Mouse (Mus musculus): Measurements from ENCODE around the gene Col25a1.

Col25a1 gene

GRCm38 (mm10) chr3:130131201-130131600, at the start of gene Col25a1:
Gene Col25a1 (plus strand): TSS chr3:130131501.
- no peak for DNase-seq (ENCODE audit: inconsistent age in 2 of 2, low spot score in 1 of 2)

- DNase-seq (ENCODE audit: inconsistent age in 2 of 2, low spot score in 1 of 2): no peak
Observed at GRCm38 (mm10) chr3:130083312-130083711, 48.0 kb upstream of the Col25a1 start.

DNA sequence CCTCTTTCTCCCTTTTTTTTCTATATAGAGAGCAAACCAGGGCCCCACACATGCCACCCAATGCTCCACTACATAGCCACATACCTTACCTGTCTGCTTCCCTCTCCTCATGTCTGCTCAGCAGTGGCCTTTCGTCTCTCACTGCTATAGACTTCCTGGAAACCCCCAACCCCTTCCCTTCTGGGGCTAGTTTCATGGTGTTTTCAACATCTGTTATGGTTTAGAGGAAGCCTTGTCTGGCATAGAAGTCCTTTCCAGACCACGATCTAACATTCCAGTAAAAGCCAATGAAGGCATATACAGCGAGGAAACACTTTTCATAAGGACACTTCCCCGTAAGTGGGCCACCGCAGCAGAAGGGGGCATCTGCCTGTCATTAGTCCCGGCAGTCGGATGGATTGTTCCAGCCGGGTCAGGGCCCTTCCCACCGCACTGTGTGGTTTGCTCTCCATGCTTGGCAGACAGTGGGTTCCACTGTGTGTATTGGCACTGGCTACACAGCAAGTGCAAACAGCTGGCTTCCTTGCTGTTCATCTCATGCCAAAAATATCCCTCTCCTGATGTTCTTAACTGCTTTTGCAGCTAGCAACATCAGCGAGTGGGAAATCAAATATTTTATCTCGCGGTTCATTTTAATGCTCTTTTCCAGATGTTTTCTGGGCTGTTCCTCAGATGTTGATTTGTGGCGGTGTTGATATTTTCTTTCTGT, 44.8 kb upstream of the Col25a1 start:
- DNase-seq (ENCODE audit: inconsistent age in 2 of 2, low spot score in 1 of 2): no peak

DNA sequence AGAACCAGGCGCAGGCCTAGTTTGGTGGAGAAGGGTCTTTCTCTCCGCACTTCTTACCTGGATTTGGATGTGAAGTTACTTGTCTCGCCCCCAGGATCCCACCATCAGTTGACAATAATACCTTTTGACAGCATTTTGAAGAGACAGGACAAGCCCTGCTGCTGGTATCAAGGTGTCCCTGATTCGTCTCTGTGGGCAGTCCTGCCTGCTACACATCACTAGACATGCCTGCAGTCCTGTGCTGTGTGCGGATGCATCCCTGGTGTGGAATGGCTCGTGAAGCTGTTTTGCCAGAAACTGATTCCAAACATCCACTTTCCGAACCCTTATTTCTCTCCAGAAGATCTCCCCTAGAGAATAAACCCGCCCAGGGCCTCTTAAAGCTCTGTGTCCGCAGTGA, 43.8 kb upstream of the Col25a1 start:
- no peak for DNase-seq (ENCODE audit: inconsistent age in 2 of 2, low spot score in 1 of 2)

DNA sequence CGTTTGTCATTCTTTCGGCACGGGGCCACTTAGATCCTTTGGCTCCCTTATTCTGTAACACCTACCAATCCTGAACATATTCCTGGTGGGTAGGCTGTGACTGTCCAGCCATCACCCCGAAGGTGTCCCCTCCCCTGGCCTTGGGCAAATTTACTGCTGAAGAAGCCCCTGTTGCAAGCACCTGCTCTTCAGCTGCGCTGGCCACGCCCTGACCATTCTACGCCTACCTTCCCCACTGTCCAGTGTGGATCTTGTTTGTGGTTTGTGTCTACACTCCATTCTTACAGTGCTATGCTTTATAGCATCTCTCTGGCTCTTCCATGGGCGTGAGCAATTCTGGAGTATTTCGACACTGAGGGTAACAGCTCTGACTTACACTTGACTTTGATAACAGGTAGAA, 42.6 kb upstream of the Col25a1 start:
- no peak for DNase-seq (ENCODE audit: inconsistent age in 2 of 2, low spot score in 1 of 2)

DNA sequence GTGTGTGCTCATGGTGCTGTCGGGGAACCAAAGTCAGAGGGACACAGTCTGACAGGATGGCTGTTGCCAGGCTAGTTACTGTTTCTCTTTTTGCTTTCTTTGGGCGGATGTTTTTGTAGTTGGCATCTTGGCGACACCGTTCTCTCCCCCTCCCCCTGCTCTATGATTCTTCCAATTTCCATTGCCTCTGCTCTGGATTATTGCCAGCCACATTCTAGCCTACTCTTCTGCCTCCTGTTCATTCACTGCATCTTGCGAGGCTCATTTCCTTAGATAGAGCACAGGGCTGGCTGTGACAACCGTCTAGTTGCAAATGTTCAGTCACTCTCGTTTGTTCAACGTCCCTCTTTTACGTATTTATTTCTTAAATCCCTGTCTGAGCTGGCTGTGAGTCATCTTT, 40.8 kb upstream of the Col25a1 start:
- DNase-seq (ENCODE audit: inconsistent age in 2 of 2, low spot score in 1 of 2): no peak

- no peak for DNase-seq (ENCODE audit: inconsistent age in 2 of 2, low spot score in 1 of 2)
Observed at GRCm38 (mm10) chr3:130094125-130094704, 37.1 kb upstream of the Col25a1 start.

- peak; percentile 16 to 79 for DNase-seq (ENCODE audit: inconsistent age in 2 of 2, low spot score in 1 of 2)
Observed at GRCm38 (mm10) chr3:130095160-130095781, 36.0 kb upstream of the Col25a1 start.

DNA sequence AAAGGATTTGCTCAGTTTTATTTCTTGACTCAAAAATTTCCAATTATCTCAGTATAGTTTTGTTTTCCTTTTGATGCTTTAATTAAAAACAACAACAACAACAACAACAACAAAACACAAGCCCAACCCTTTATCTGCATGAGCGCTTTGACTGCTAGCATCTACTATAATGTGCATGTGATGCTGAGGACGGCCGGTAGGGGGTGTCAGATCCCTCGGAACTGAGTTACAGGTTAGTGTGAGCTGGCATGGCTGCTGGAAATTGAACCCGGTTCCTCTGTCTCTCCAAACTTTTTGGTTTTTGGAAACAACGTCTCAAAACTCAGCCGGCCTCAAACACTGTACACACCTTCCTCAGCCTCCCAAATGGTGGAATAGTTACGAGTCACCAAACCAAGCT, 27.8 kb upstream of the Col25a1 start:
- peak in 1 of 2 experiments; percentile 50 for DNase-seq (ENCODE audit: inconsistent age in 2 of 2, low spot score in 1 of 2)

- DNase-seq (ENCODE audit: inconsistent age in 2 of 2, low spot score in 1 of 2): no peak
Observed at GRCm38 (mm10) chr3:130104471-130104870, 26.8 kb upstream of the Col25a1 start.

DNA sequence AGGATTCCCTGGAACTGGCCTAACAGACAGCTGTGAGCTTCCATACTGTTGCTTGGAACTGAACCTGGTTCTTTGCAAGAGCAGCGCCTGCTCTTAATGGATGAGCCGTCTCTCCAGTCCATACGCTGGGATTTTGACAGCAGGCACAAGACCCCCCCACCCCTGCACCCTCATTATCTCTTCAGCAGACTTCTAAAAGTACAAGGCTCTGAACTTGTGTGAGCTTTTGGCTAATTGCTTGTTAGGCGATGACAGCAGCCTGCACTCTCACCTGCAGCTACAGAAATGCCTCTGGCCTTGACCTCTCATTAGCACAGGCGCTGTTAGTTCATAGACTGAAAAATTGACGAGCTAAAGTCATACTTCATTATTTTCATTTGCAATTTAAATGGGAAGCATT, 14.4 kb upstream of the Col25a1 start:
- DNase-seq (ENCODE audit: inconsistent age in 2 of 2, low spot score in 1 of 2): no peak

GRCm38 (mm10) chr3:130127840-130128239, 3.5 kb upstream of the Col25a1 start:
- DNase-seq (ENCODE audit: inconsistent age in 2 of 2, low spot score in 1 of 2): no peak

DNA sequence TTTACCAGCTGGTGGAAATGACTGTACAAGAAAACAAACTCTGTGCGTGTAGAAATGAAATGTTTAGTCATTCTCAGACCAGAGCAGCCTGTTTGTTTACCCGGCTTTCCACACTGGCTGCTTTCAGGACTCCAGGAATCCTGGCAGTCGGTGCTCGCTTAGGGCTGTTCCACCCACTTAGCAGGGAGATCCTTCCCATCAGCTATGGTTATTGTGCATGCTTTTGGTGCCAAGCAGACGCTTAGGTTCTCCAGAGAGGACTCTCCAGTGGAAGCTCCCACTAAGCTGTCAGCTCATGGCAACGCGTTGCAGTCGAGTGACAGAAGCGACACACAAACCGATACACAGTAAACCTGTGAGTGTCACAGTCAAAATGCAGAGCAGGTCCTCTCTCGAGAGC, 2.7 kb upstream of the Col25a1 start:
- no peak for DNase-seq (ENCODE audit: inconsistent age in 2 of 2, low spot score in 1 of 2)

DNA sequence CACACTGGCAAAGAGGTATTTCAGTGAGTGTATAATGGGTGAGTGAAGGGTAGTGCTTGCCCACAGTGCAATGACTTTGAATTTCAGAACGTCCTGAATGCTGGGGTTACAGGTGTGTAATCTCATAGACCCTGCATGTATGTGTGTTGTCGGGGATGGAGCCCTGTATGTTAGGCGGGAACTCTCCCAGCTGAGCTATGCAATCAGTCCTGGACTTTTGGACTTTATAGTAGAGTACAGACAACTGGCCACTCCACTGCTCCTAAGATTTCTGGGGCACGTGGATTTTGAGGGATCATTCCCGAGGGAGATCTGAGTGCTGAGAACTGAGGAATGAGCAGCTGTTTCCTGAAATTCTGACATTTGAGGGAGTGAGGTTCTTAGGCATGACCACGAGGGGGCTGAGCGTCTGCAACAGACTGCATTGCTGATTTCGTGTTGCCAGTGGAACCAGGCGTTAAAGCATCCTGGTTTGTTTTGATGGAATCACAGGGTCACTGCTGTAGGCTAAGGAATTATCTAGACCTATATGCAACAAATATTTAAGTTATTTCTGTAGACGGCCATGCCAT, 1.6 kb upstream of the Col25a1 start:
- DNase-seq (ENCODE audit: inconsistent age in 2 of 2, low spot score in 1 of 2): no peak

- DNase-seq (ENCODE audit: inconsistent age in 2 of 2, low spot score in 1 of 2): no peak
Observed at GRCm38 (mm10) chr3:130137204-130137603, 5.9 kb downstream of the Col25a1 start.

DNA sequence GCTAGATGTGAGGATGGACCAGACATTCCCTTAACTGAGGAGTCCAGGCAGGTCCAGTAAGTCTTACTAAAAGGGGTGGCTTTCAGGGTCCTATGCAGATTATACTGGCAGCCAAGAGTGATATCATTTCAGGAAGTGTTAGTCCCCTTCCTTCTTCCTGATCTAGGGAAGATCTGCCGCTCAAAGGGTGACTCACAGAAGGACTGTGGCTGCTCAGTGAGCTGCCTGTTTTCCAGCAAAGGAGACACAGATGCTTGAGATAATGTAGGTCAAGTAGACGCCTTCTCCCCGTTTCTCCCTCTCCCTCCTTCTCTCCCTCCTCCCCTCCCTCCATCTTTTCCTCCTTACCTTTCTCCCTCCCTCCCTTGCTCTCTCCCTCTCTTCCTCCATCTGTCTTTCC, 6.3 kb downstream of the Col25a1 start:
- DNase-seq (ENCODE audit: inconsistent age in 2 of 2, low spot score in 1 of 2): no peak

DNA sequence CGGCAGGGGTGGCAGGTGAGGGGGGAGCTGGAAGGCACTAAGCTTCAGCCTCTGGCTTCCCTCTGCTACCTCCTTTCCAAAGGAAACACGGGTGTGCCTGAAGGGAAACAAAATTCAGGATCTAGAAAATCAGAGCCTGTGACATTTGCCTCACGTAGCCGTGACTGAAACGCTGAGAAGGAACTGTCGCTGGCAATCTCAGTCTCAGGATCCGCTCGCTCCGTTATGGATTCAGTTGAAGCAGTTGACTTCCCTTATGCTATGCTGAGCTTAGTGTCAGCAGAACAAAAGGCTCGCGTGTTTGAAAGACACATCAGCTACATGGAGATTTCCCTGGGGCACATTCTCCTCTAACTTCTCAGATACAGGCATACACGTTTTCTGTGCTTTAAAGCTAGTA, 14.6 kb downstream of the Col25a1 start:
- no peak for DNase-seq (ENCODE audit: inconsistent age in 2 of 2, low spot score in 1 of 2)

GRCm38 (mm10) chr3:130147827-130148226, 16.5 kb downstream of the Col25a1 start:
- DNase-seq (ENCODE audit: inconsistent age in 2 of 2, low spot score in 1 of 2): no peak

DNA sequence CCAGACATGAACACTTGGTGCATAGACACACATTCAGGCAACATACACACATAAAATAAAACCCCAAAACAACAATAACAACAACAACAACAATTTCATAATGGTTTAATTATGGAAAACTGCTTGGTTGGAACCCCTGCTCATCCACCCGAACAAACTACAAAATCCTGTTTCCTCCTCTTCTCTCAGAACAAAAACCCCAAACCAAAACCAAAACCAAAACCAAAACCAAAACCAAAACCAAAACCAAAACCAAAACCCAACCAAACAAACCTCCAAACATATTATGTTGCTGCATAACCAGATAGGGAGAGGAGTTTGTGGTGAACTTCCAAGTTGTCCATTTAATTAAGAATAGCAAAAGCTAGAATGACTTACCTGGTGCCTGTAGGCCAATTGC, 17.9 kb downstream of the Col25a1 start:
- no peak for DNase-seq (ENCODE audit: inconsistent age in 2 of 2, low spot score in 1 of 2)

- DNase-seq (ENCODE audit: inconsistent age in 2 of 2, low spot score in 1 of 2): no peak
Observed at GRCm38 (mm10) chr3:130153117-130153516, 21.8 kb downstream of the Col25a1 start.

- DNase-seq (ENCODE audit: inconsistent age in 2 of 2, low spot score in 1 of 2): no peak
Observed at GRCm38 (mm10) chr3:130157551-130157950, 26.2 kb downstream of the Col25a1 start.

DNA sequence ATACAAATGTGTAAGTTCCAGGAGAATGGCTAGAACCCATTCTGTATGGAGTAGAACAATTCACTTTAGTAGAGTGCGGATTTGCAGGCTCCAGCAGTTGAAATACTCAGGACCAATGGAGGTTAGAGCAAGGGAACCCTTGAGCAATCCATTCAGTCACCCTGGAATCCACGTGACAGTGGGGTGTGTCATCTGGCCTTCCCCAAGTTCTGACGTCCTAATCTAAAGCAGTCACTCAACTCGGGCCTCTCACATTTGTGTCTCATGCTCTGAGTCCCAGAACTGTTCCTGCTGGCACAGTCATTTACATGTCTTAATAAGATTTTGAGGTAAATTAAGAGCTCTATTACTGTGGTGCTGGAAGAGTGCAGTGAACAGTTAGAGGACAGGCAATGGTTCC, 28.6 kb downstream of the Col25a1 start:
- DNase-seq (ENCODE audit: inconsistent age in 2 of 2, low spot score in 1 of 2): peak; percentile 36 to 86

All from adrenal gland, adult (tissue).